Mouse (Mus musculus): Measurements from ENCODE around the gene Gm21830.
"Not testable (repeated sequence)": the region's sequence is repeated elsewhere in the genome, so short reads cannot be mapped to it uniquely, and the experiment has no call there.

The Gm21830 gene

DNA sequence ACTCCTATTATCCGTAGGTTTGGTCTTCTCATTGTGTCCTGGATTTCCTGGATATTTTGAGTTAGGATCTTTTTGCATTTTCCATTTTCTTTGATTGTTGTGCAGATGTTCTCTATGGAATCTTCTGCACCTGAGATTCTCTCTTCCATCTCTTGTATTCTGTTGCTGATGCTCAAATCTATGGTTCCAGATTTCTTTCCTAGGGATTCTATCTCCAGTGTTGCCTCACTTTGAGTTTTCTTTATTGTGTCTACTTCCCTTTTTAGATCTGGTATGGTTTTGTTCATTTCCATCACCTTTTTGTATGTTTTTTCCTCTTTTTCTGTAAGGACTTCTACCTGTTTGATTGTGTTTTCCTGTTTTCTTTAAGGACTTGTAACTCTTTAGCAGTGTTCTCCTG, at the start of gene Gm21830:
Gene Gm21830, plus strand, starts transcription at position 301 of the 400 bp plus-strand sequence.
- not testable (repeated sequence) for DNase-seq (ENCODE audit: low spot score)

DNA sequence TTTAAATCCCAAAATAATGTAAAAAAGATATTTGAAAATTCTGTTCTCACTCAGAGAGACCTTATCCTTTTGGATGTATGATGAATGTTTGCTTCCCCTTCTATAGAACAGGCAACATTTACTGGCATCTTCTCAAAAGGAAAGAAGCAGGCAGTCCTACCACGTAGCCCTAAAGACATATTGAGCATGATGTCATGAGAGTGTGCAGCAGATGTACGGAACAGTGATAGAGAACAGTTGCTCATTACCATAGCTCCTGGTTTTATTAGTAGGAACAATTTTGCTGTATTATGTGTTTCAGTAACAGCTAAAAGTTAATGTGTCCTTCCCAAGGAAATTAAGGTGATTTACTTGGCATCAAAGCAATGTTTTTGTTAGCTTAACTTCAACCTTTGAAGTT, 49.0 kb upstream of the Gm21830 start:
- no peak for DNase-seq (ENCODE audit: low spot score)

DNA sequence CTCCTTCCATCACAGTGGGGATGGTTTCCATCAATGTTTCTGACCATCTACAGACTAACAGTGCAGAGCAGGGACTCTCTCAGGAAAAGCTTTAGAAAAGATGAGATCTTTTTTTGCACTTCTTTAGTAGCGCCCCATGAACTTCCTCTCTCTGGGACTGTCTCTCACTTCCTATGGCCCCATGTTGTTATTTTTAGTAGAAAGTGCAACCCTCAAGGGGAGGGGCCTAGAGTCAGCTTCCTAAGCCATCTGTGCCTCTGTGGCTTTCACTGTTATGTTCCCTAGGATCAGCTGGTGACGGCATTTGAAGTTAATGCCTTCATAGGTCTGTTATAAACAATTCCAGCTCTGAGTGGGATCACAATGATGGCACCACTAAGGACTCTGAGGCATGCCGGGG, 35.0 kb upstream of the Gm21830 start:
- no peak for DNase-seq (ENCODE audit: low spot score)

DNA sequence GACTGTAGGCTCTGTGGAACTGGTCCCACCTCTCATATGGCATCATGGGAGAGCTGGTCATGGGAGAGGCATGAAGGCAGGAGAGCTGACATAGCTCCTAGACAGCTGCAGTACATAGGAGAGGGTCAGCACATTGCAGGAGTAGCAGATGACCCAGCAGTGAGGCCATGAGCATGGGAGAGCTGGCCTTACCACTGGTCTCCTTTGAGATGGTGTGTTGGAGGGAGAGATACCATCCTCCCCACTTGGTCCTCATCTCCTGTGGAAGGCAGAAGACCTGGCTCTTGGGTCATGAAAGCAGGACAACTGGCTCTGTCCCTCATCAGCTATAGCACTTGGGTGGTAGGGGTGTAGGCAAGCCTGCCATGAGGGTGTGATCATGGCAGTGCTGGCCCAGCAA, 7.3 kb downstream of the Gm21830 start:
- no peak for DNase-seq (ENCODE audit: low spot score)

DNA sequence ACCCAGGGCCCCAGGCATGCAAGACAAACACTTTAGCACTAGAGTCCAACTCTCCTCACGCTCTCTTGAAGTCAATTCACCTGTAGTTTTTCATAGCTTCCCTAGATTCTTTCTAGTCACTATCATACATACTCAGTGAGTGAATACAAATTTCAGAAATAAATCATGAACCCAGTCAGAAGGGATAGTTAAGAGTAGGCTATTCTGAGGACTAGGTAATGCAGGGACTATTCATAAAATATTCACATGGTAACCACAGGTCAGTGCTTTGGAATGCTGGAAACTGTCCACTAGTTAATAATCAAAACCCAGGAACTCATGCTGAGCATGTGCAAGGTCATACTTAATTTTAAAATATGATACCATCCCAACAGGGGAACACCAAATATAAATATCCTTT, 9.3 kb downstream of the Gm21830 start:
- DNase-seq (ENCODE audit: low spot score), result no peak

DNA sequence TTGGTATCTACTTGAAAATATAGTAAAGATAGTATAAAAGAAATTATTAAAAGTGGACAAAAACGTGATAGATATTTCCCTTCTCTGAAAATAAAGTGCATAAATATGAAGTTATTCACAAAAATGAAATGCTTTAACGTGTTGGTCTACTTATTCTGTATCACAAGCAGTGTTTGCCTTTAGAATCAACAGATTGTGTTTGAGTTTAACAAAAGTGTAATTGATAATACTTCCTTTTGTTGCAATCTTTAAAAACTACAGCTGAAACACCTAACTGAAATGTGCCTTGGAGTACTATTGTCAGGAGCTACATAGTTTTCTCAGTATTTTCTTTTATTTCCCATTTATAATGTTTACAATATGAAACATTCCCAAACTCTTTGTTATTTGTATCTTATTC, 19.6 kb downstream of the Gm21830 start, which contains the start of gene Gm26727:
Gene Gm26727, minus strand, starts transcription at position 101 of the 400 bp plus-strand sequence.
- DNase-seq (ENCODE audit: low spot score), result no peak

DNA sequence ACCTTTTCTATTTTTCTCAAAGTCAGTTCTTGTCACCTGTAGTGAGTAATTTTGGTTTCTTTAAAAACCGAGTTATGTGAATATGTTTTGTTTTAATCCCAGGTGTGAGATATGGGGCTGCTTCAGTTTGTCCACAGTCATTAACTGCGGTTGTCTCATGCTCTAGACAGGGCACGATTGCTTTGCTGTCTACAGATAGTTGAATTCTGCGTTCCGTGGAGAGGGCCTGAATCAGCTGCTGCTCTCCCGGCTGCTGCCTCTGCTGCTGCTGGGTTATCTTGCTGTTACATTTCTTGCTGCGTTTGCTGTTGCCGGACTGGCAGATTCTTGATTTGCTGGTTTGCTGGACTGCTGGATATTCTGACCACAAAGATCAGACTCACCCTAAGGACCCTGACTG, 24.8 kb downstream of the Gm21830 start:
- no peak for DNase-seq (ENCODE audit: low spot score)

DNA sequence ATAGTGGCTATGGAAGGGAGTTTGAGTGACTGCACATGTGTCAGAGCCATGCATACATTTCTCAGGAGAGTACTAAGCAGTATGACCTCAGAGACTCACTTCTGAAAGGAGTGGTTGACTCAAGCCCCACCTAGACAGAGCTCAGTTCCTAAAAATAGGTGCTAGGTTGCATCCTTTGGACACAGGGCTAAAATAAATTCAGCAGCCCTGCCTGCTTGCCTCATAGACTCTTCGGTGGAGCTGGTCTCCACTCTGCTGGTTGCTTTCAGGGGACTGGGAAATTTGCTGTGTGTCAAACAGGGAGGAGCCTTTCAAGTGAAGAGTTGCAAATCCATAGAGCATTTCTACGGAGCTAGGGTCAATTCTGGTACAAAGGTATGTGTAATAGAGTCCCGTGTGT, 32.3 kb downstream of the Gm21830 start, which contains the start of gene Xirp2:
Gene Xirp2, plus strand, starts transcription at position 223 of the 400 bp plus-strand sequence.
- no peak for DNase-seq (ENCODE audit: low spot score)

DNA sequence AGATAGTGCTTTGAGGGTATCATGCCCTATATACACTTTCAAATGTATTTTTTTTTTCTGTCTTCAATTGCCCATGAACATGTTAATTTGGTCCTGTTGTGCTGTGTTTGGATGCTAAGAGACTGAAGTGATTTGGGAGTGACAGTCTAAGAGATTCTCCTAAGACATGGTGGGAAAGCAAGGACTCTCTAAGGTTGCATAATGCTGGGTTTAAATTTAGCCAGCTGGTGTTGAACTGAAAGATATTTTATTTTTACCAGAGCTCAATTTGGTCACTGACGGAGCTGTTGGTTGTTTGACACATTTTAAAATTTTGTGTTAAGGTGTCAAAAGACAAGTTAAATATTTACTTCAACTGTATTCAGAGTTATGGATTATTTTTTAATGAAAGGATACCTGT, 33.2 kb downstream of the Gm21830 start:
- no peak for DNase-seq (ENCODE audit: low spot score)

DNA sequence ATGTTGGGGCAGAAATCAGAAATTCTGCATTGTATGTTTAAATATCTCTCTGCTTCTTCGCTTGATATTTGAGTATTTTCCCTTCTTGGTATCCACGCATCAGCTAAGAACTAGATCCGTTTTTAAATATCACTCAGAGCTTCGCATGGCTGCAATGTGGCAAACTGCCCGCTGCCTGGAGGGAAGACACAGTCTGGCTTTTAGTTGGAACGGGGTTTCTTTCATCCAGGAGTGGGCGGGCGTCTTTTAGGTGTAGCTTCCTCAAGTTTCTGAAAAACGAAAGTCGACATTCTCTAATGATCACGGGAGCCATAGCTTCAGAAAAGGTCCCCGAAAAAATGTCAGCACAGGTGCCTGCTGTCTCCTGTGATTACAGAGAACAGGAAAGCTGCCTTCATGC, 33.7 kb downstream of the Gm21830 start:
- no peak for DNase-seq (ENCODE audit: low spot score)

DNA sequence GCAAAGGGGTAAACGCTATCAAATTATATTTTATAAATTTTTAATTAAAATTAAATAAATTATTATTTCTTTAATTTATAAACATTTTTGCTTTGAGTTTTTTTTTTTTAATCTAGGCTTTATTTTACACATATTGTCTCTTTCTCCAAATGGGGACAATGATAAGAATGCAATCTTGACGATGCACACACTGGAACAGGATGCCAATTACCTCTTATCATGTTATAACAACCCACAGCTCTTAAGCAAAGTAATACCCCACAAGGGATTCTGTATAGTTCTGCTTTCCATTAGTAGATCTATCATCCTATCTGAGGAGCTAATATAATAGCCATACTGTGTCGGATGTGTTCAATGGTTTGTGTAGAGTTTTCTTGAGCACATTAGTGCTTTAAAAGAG, 47.3 kb downstream of the Gm21830 start:
- no peak for DNase-seq (ENCODE audit: low spot score)

DNA sequence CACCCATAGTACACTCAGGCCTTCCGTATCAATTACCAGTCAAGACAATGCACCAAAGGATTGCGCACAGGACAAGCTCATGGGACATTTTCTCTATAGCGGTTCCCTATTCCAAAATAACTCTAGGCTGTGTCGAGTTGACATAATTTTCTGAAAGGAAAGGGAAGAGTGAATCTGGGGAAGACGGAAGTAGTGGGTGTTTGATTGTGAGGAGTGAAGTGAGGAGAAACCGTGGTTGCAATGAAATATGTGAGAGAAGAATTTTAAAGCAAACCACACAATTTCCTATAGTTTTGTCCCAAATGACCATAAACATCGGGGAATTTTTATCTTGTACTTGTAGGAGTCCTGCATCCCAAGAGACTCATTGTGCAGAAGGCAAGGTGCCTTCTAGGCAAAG, 53.5 kb downstream of the Gm21830 start:
- DNase-seq (ENCODE audit: low spot score), result no peak

DNA sequence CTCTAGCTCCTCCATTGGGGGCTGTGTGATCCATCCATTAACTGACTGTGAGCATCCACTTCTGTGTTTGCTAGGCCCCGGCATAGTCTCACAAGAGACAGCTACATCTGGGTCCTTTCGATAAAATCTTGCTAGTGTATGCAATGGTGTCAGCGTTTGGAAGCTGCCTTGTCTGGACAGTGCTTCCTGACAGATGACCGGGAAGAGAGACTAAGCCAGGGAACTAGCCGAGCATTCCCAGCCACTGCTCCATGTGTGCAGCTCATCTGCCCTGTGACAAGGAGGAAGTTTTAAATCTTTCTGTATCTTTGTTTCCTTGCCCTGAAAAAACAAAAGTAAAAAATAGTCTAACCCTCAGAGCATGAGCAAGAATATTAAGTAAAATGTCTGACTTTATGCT, 56.5 kb downstream of the Gm21830 start:
- not testable (repeated sequence) for DNase-seq (ENCODE audit: low spot score)

DNA sequence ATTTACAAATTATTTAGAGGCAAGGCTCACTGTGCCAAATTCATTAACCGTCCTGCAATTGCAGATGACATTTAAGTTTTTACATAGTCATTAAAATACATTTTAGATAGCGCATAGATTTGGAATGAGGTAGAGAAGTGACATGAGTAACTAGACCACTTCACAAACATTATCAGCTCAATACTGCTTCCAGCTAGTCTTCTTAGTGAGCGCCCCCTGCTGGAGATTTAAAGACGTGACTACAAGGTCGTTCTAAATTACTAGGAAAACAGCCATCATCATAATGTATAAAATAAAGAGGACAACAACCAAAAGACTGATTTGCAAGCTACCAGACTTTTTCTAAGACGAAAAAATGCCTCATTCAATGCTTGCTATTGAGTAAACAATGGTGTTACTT, 64.2 kb downstream of the Gm21830 start:
- DNase-seq (ENCODE audit: low spot score), result no peak

DNA sequence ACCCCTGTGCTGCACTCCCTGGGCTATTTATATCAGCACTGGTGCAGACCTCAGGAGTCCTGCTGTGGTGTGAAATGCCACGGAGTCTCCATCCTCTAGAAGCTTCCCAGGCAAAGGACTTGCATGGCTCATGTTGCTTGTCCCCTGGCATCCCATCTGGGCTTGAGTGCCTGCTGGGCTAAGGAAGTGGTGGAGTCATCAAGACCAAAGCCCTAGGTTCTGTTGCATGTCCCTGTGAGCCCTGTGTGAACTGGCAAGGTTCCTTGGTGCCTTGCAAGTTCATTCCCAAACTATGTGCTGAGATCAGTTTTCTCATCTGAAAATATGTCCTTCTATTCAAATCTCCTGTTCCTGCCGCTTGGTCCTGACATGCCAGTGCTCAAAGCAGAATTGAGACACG, 67.5 kb downstream of the Gm21830 start:
- DNase-seq (ENCODE audit: low spot score), result no peak
